Mouse (Mus musculus): ENCODE measurements at regions not wholly inside any gene's neighbourhood (a gene's known extent, or its start where the extent isn't known, plus 50 kb on each side); places are given as distances from the start of the nearest gene placed in this dataset.

DNA sequence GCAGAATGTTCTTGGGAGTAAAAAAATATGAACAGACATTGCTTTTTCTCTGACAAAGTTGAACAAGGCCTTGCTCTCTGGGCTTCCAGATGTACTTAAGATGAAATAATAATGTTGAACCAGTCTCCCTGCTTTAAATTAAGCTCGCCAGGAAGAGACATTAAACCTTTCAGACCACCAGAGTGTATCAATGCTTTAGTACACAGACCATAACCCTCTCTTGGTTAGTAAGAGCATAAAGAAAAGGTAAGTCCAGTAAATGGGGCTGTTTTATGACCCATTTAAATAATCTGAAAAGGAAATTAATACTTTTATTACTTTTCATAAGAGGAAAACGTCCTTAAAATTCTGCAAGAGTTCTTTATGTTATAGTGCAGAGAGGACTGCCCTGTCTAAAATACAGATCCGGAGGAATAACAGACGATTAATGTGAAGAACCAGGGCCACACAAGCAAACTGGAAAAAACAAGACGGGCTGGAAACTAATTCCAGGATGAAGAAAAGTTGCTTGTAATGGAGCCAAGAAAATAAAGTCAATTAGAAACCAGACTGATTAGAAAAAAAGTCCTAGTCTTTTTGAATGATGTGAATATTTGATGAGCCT lies 74.4 kb downstream of the Mettl11b start:
- DNase-seq, result no peak

DNA sequence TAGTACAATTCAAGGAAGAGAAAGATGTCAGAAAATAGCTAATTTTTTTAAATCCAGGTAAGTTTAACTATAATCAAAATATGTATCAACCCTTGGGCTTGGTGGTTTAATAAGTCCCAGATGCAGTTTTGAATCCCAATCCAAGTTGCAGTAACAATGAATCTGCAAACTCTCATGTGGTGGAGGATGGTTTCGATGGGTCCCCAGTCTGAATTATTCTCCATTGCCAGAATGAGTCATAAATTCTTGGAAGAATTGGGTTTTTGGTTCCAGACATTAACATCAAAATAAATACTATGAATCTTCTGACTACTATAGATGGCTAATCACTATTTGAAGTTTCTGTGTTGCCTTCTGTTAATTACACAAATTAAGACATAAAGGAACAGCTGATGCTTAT lies 82.9 kb downstream of the Mettl11b start:
- DNase-seq, result no peak

DNA sequence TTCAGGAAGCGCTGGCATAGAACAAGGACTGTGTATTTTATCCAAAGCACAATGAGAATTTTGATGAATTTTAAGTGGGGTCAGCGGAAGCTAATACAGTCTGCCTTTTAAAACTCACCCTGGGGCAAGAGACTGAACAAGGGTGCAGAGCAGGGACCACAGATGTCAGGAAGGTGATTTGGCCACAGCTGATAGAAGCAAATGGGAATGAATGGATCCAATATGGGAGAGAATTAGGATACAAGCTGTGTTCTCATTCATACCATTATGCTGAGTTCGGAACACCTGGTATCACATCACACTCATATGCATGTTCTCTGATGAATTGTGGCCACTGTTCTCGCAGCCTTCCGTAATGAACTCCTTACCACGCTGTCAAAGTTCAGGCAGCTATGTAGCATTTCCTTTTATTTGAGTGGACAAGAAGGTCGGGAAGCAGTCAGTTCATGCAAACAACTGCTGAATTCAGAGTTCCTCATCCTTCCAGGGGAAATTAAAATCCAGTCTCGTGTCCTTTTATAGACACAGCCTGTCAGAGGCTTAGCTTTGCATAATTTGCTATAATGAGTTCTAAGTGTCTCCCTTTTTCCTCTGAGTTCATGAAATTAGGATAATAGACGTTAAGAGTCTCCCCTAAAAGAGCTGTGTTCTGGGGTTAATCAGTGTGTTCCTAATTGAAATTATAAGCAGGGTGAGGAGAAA lies 84.4 kb downstream of the Mettl11b start:
- no peak for DNase-seq

DNA sequence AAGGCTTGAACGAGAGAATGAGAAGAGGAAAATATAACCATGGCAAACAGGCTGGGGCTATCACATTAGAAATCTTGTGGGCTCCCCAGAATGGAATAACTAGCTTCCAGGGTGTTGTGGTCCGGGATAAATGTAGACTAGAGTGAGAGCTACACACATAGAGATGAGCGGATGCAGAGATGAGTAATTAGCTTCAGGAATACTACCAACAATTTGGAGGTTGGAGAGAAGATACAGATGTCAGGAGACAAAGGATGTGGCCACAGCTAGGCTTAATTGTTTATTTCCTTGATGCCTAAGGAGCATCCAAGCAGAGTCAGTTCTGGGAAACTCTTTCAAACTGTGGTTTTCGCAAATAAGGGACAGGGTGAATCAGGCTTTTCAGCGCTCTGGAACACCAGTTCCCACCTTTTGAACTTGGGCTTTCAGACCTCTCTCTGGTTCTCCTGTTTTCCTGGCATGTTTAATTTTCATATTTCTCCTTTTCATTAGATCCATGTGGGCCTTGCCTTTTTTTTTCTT lies 94.7 kb downstream of the Mettl11b start:
- no peak for DNase-seq

DNA sequence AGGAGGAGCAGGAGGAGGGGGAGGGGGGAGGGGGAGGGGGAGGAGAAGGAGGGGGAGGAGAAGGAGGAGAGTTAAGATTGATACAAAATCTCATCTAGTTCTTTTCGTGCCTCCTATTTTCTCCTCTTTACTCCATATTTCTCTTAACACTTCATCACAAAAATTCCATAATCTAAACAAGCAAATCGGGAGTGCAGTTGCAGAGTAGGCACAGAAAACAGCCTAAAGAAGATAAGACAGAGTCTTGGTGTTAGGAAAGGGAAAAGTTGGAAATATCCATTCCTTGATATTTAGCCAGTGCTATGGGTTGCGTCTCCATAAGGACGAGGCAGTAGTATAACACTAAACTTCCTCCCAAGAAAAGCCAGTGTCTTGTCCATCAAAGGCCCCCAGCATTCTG lies 100.1 kb downstream of the Mettl11b start:
- DNase-seq, result no peak

DNA sequence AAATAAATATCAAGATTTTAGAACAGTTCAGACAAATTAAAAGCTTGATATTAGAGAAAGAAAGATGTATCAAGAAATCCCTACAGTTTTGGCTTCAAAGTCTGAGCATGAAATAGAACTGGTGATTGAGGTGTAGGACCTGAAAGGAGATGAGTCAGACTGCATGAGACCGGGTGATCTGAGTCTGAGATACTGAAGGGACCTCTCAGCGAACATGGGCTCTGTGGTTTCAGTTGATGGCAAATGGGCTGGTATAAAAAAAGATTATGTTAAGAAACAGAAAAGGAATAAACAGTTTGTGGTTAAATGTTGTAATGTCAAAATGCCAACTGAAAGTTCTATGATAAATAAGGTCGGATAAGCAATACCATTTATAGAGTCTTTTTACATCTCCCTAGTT lies 103.7 kb downstream of the Mettl11b start:
- DNase-seq, result no peak

DNA sequence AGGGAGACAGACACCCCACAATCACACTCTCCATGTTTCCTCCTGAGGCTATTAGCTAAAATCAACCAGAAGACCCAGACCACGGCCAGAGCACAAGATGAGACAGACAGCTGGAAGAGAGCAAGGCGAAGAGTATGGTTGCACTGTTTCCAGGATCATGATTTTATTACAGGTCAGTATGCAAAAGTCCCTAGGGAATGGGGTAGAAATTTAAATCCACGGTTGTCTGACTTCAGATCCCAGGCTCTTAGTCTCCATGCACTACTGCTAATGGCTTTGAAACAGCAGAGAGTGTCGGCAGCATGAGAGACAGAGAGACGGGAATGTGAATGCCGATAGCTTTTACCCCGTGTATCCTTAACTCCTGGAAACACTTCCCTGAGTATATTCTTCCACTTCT lies 105.2 kb downstream of the Mettl11b start:
- DNase-seq, result no peak

DNA sequence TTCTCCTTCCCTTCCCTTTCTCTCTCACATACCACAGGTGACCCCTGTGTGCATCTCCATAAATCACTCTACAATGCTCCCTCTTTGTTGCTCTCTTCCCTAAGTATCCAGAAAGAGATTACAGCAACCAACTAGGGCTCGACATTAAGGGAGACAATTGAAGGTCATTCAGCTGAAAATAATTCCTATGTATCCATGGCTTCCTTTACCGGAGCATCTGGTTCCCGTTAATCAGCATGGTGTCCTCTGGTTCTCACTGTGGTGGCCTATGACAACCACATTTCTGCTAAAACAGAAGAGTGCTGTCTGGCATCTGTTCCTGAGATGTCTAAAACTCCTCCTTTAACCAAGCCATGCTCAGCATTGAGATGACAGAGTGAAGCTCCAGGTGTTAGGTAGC lies 106.9 kb downstream of the Mettl11b start:
- DNase-seq, result no peak

DNA sequence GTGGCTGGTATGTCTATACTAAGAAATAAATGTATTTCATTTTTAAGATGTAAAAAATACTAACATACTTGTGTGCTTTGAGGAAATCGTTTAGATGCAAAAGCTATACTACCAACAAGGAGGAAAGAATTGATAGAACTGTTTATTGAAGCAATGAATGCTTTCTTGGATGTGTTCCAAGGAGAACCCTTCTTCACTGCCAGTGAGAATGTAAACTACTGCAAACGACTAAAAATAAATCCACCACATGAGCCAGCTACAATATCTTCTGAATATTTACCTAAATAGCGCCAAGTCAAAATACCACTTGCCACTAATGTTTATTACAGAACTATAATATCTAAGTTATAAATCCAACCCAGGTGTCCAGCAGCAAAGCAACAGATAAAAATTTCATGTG lies 108.4 kb downstream of the Mettl11b start:
- DNase-seq, result no peak

DNA sequence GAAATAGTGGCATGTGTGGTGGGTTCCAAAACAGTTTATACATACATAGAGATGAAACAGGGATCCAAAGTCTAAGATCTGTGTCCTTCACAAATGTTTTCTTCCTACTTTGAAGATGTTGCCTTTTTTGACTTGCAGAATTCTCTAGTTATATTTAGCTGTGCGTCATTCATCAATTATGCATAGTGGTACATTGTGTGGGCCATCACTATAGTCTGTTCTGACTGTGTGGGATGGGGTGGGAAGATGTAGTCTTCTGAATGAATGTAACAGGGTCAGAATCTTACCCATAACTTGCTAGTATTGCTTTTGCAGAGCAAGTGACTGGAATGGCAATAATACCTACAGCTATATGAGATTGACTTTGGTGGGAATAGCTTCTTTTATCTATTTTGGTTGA lies 116.6 kb downstream of the Mettl11b start:
- no peak for DNase-seq

DNA sequence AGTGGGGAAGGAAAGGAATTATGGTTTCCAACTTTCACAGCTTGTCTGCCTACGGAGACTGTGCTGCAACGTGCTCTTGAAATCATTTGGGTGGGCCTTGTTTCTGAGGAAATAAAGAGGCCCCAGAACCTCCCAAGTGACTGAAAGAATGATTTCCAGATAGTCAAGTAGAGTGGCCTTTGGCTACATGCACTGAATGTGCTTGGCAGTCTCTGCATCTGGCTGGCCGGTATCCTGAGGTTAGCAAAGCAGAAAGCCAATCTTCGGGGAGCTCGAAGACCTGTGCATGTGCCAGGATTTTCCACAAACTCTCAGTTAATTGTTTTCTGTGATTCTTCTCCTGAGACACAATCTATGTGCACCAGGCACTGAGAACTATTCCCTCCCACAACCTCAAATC lies 117.3 kb downstream of the Mettl11b start:
- no peak for DNase-seq

DNA sequence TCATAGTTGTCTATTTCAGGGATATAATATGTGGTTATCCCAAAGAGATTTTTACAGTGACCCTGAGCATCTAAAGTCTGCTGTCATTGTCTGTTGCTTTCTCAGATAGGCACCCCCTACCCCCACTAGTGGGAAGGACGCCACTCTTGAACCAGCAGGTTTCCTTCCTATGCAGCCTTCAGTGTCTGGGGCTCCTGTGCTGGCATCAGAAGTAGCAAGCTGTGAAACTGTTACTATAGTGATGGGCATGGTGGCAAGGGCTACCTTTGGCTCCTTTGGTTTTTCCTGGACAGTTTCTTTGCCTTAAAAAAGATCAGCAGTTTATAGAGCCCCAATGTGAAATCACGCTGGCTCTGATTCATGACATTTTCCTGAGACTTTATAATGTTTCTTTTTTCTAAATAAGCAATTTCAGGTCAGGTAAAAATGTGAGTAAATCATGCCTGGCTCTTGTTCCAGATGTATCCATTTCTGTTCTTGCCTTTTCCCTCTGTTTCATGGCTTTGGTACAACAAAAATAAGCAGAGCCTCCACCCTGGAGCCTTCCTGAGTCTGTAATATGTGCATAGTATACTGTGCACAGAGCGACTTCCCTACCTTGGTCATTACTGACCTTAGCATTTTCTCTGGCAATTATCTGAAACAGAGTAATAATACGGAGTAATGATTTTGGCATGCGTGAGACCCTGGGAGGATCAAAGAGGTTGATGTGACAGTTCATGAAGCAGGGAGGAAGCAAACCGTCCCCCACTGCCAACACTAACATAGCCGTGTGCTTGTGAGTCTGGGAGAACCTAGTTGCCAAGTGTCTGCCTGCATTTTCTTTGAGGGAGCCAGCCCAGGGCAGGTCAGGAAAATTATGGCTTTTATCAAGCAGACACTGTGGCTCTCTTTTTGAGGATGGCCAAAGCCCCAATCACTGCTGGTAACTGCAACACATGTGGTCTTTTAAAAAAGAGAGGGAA lies 124.8 kb downstream of the Mettl11b start:
- no peak for DNase-seq

DNA sequence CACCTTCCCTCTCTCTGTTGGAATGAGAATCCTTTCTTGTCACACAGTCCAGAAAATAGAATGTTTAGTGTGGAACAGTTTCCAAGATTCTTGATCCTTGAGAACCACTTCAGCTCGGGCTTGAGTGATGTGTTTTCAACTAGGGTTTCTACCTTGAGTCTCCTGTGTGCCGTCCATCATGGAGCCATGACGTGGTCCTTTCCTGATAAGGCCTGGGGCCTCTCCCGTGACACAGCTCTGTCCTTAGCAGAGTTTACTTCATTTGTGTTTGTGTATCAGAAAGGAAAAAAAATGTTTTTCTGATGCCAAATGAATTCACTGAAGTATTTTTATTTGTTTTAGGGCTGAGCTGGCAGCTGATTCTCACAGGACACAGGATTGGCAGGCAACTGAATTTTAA lies 148.6 kb downstream of the Mettl11b start:
- DNase-seq, result no peak

DNA sequence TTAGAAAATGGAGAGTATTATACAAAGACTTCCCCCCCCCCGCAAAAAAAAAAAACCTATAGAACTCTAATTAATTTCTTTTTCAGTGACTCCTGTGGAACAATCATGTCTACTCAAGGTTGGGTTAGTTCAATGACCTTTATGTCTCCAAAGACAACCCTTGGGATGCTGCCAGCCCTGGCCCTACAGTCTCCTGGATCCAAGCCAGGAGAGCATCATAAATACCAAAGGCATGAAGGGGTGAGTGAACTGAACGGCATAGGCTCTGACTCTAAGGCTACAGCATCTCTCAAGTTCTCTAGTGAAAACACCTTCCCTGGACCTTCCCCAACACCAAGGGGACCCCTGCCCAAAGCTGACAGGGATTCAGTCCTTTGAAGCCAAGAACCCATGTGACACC lies 149.4 kb downstream of the Mettl11b start:
- no peak for DNase-seq

DNA sequence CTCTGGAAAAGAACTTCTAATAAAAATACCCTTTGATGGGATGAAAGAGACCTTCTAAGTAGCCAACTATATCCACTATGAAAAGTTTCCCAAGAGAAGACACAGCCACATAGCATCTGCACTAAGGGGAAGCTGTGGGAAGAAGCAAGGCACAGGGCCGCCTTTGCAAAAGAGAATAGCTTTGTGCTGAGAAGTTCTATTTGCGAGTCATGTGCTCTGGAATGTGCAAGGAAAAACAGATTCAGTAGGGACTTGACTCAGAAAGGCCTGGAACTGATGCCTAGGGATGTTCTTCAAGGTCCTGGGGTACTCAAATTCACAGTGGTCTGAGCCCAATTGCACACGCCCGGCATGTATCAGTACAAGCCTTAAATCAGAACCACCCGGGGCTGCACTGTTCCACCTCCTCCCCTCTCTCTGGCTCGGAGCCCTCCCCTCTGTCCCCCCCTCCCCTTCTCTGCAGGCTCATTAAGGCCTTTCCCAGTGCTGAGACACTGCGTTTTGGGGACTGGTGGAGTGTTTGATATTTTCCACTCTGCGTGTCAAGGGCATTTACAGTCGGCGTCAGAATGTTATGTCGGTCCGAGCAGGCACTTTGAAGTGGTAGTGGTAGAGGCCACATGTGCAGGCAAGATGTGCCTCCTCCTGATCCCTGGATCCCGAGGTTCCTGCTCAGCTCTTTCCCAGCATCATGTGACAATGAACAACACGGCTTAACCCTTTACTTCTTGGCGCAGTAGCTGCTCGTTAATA lies 150.4 kb downstream of the Mettl11b start:
- DNase-seq, result peak; percentile 5

DNA sequence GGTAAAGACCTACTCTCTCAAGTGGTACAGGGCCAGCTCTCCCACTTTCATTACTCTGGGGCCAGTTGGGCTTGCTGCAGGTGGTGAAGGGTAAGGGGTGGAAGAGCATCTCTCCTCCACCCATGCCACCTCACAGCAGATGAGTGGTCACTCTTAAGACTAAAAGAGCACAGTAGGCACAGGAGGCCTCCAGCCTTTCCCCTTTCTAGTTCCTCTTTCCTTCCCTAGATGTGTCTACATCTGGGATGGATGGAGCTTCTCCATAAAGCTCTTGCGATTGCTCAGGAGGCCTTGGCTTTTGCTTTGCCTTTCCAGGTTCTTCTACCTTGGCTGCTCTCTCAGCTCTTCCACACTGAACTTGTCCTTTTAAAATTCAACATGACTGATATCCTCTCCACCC lies 151.5 kb downstream of the Mettl11b start:
- DNase-seq, result no peak

DNA sequence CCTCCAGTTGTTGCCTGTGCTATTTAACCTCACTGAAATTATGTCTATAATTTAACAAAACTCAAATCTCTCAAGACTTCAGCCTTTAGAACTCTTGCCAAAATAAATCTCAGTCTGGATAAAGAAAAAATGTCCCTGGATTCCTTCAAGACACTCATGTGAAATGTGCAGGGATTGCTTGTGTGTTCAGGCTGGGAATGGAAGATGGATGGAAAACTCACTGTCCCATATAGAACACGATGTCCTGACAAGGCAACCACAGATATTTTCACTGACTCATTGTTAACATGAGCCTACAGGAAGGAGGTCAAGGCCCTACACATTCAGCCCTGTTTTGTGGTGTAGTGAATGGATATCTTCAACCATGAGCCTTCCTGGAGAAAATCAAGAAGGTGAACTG lies 160.3 kb upstream of the Gorab start:
- DNase-seq, result no peak

DNA sequence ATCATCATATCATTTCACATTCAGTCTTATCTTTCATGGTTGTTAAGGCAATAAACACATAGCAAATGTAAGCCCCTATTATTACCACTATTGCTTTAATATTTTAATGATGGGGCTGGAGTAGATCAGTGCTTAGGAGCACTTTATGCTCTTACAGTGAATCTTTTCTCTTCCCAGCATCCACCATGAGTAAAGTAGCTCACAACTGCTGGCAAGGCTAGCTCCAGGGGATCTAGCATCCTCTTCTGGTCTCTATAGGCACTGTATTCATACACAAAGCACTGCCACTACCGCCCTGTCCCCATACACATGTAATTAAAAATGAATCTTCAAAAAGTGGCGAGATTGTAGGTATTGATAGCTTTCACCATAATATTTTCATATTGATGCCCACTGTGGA lies 159.6 kb upstream of the Gorab start:
- no peak for DNase-seq

DNA sequence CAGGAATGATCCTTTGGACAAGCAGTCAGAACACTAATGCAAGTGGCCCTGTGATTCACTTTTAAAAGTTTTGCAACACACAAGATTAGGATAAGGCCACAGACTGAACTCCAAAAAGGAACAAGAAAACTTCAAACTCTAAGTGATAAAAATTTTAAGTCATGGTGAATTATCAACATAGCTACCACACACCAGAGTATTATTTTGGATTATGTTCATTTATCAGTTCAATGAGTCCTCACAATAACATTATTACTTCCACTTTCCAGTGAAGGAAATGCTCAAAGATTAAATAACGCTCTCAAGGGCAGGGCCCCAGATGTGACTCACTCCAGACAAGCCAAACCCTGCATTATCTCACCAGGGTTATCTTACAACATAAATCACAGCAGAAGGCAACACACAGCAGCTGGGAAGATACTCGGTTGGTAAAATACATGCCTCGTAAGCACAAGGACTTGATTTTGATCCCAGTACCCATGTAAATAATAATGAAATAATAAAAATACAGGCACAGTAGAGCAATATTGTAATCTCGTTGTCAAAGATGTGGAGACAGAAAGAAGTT lies 158.8 kb upstream of the Gorab start:
- no peak for DNase-seq

DNA sequence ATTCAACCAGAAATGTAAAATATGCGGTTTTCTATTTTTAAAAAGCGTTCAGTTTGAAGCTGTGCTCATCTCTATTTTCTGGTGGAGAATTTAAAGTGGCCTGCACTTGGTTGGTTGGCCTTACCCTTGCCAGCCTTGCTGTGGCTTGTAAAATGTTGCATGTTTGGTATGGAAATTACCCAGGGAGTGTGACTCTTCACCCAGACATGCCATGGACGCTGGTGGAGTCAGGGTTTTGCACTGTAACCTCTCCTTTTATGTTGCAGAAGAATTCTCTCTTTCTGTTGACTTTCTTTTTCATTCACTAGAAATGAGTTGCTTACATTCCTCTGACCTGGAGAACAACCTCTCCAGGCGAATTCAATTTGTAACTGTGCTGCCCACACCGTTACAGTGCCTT lies 157.5 kb upstream of the Gorab start:
- no peak for DNase-seq

DNA sequence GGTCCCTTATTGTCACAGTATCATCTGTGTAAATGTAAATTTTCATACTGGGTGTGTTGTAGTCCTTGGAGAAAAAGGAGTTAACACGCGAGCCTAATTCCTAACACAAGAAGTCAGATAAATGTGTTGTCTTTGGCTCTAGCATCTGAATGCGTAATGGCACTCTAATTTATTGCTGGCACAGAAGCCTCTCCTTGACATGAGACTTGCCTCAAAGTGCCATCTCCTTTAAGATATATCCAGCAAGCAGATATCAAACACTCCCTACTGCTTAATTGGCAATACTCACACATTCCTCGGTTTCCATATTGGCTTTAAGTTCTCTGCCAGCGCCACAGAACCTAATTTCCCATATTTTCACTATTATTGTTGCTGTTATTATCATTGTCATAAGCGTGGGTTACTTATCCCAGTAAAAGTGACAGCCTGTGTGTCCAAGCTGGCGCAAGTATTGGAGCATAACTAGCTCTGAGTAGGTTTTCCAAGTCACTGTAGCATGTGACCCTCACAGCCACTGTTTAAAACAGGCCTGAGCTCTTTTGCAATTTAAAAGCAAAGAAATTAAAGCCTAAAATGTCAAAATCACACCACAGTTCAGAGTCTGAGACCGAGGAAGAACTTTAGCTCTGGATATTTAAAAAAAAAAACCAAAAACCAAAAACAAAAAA lies 156.9 kb upstream of the Gorab start:
- no peak for DNase-seq

DNA sequence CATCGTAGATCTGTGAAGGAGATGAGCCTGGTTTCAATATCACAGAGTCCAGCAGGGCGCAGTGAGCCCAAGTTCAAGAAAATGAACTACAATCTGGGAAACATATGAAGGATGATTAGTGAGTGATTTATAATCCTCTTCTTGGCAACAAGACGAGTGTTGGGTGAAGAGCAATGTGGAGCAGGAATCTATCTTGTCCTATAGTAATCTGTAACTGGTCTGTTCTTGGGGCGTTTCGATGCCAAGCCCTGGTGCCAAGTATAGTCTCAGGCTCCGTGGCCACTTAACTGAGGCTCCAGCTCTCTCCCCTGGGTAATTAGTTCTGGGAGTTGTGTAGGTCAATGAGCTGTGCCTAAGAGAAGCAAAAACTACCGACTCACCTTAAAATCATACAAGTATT lies 154.4 kb upstream of the Gorab start:
- no peak for DNase-seq

All from liver (tissue).